Mouse (Mus musculus): ENCODE measurements around the gene Hsd11b1. TPM values are rescaled to one million over a fixed set of nuclear protein-coding genes. Genes with fewer than 3 reads are reported as not detected.

Hsd11b1 gene
- polyA plus RNA-seq, 1 experiment from 2014 or later, result 0.22 TPM

DNA sequence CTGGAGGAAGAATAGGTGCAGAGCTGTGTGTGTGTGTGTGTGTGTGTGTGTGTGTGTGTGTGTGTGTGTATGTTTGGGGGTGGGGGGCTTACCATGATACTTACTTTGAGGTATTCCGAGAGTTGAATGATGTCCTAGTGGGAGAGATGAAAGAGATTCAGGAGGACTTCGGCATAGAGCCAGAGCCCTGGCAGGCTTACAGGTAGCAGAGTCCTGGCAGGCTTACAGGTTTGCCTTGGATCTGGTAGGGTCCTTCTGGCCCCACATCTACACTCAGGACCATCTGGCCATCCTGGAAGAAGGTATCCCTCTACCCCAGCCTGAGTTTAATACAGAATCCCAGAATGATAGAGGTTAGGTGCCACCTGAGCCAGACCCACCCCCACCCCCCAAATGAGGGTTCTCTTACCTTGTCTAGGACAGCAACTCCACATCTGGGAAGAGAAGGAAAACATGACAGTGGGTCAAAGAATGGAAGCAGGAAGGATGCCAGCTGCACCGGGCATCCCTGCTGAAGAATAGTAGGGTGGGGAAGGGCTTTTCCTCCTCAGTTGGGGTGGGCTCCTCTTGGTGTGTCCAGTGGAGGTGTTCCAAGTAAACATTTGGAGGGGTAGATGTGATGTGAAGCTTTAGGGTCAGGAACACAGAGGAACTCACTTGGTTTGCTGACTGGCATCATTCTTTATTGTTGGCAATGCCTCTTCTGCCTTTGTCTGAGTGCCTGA lies 69.3 kb downstream of the Hsd11b1 start:
- Histone ChIP-seq H3K27me3 (ENCODE audit: control insufficient read depth, insufficient read depth, low read length) (no peaks in the 10 kb centered on the region), H3K4me3 (replicated peaks; ENCODE audit: low read depth, low read length) (no peak overlapping the region), H3K36me3 (ENCODE audit: control insufficient read depth, insufficient read depth, low read length) (no peaks in the 10 kb centered on the region), H3K9me3 (ENCODE audit: control insufficient read depth, low read length) (no peaks in the 10 kb centered on the region), H3K4me1 (ENCODE audit: control insufficient read depth, insufficient read depth, low read length) (peaks cover 2% of the 10 kb centered on the region; the same call in 1 of the 2 replicates), H3K27ac (replicated peaks; ENCODE audit: low read depth, low read length) (no peak overlapping the region), H3K4me2 (ENCODE audit: low read length) (no peak overlapping the region), H3K9ac (replicated peaks; ENCODE audit: low read length) (no peak overlapping the region)
- DNase-seq (no peak), ATAC-seq (ENCODE audit: low FRiP score, low TSS enrichment) (no peak)
- WGBS, result 78% methylated on average over 3 of the region's 3 CpGs

DNA sequence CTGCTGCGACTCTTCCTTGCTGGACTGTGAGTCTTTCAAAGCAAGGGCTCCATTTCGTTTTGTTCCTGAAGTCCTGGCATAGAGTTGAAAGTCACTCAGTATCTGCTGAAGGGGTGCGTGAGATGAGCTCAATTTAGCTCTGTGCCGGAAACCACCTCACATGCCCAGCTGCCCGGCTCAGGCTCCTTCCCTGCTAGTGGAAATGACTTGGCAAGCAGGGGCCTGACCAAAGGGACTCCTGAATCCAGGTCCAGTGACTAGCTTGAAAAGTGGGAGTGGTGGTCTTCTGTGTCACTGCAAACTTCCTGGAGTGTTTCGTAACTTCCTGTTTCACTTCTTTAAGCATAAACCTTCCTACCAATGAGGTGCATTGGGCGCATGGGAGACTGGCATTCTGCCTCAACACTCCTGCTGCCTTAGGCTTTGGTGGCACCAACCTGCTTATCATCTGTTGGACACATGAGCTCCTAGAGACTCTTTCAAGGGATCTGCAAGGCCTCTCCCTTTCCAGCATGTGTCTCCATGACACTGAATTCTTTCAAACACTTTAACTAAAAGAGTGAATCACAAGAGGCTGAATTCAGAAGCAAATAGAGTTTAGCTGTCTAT lies 72.1 kb downstream of the Hsd11b1 start:
- peaks cover 10% of the 10 kb centered on the region; the same call in 1 of the 2 replicates for H3K4me1 ChIP-seq (ENCODE audit: control insufficient read depth, insufficient read depth, low read length)
- no peak overlapping the region for H3K27ac ChIP-seq (replicated peaks; ENCODE audit: low read depth, low read length)
- no peak overlapping the region for H3K4me2 ChIP-seq (ENCODE audit: low read length)
- H3K9ac ChIP-seq (replicated peaks; ENCODE audit: low read length), result no peak overlapping the region
- no peak overlapping the region for H3K4me3 ChIP-seq (replicated peaks; ENCODE audit: low read depth, low read length)
- H3K9me3 ChIP-seq (ENCODE audit: control insufficient read depth, low read length), result no peaks in the 10 kb centered on the region
- WGBS, result 88% methylated on average over 7 of the region's 7 CpGs
- H3K27me3 ChIP-seq (ENCODE audit: control insufficient read depth, insufficient read depth, low read length), result no peaks in the 10 kb centered on the region
- DNase-seq (no peak), ATAC-seq (ENCODE audit: low FRiP score, low TSS enrichment) (no peak)
- no peaks in the 10 kb centered on the region for H3K36me3 ChIP-seq (ENCODE audit: control insufficient read depth, insufficient read depth, low read length)

DNA sequence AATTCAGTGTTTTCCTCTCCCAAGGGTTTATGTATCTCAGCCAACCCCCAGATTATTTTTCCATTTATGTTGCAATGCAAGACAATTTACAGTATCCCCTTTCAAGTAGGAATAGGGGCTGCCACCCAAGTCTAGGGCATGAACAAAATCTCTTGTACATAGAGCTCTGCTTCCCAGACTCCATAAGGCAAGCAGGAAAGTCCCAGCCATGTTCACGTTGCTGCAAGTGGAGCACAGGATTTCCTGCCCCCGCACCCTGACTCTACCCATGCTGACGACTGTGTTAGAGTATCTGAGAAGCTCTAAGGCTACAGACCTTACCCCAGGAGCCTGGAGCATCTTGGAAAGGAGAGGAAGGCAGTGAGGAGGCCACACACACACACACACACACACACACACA lies 74.1 kb downstream of the Hsd11b1 start:
- Histone ChIP-seq H3K9ac (replicated peaks; ENCODE audit: low read length) (no peak overlapping the region), H3K4me1 (ENCODE audit: control insufficient read depth, insufficient read depth, low read length) (peaks cover 10% of the 10 kb centered on the region; the same call in 1 of the 2 replicates), H3K4me2 (ENCODE audit: low read length) (no peak overlapping the region), H3K27ac (replicated peaks; ENCODE audit: low read depth, low read length) (0 out of 2 replicates have a peak overlapping the region, but pooled peaks have one; percentile 13), H3K36me3 (ENCODE audit: control insufficient read depth, insufficient read depth, low read length) (no peaks in the 10 kb centered on the region), H3K4me3 (replicated peaks; ENCODE audit: low read depth, low read length) (no peak overlapping the region), H3K27me3 (ENCODE audit: control insufficient read depth, insufficient read depth, low read length) (no peaks in the 10 kb centered on the region), H3K9me3 (ENCODE audit: control insufficient read depth, low read length) (no peaks in the 10 kb centered on the region)
- 67% methylated on average over 3 of the region's 3 CpGs for WGBS
- DNase-seq, result no peak
- ATAC-seq (ENCODE audit: low FRiP score, low TSS enrichment), result no peak

DNA sequence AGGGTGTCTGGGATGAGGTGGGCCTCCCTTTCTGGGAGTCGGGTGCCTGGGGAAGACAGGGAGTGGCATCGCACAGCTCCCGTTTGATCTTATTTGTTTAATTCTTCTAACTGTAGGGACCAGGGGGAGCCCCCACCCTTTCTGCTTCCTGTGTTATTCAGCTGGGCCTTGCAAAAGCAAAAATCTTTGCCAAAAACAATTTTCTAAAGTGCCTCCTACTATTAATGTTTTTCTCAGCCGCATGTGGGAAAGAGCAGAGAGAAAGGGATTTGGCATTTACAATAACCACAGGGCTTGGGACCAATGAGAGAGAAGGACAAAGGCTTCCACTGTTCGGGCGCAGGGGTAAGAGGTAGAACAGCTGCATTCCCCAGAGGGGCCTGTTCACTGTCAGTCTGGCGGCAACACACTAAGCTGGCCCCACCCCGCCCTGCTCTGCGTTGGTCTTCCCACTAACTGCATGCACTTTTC lies 74.7 kb downstream of the Hsd11b1 start:
- no peak overlapping the region for H3K4me2 ChIP-seq (ENCODE audit: low read length)
- H3K36me3 ChIP-seq (ENCODE audit: control insufficient read depth, insufficient read depth, low read length), result no peaks in the 10 kb centered on the region
- H3K9ac ChIP-seq (replicated peaks; ENCODE audit: low read length), result no peak overlapping the region
- 27% methylated on average over 9 of the region's 9 CpGs for WGBS
- H3K4me1 ChIP-seq (ENCODE audit: control insufficient read depth, insufficient read depth, low read length), result peaks cover 10% of the 10 kb centered on the region; the same call in 1 of the 2 replicates
- no peaks in the 10 kb centered on the region for H3K9me3 ChIP-seq (ENCODE audit: control insufficient read depth, low read length)
- H3K27me3 ChIP-seq (ENCODE audit: control insufficient read depth, insufficient read depth, low read length), result no peaks in the 10 kb centered on the region
- ATAC-seq (ENCODE audit: low FRiP score, low TSS enrichment) (peak; percentile 77; the same call in 1 of the 2 replicates), DNase-seq (peak; percentile 74)
- 0 out of 2 replicates have a peak overlapping the region, but pooled peaks have one; percentile 37 for H3K27ac ChIP-seq (replicated peaks; ENCODE audit: low read depth, low read length)
- H3K4me3 ChIP-seq (replicated peaks; ENCODE audit: low read depth, low read length), result no peak overlapping the region

DNA sequence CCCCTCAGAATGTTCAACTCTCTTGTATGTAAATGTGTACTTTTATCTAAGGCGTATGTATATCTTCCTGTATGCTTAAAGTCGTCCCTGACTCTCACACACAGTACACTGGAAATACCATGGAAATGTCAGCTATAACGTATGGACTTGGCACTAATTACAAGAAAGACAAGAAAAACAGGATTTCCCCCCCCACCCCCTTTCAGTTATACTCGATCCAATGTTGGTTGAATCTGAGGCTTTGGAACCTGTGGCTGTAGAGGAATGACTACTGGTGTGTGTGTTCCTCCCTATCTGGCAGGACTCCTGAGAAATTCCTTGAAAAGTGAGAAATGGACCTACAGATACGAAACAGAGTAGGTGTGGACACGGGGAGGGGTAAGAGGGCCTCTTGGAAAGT lies 75.6 kb downstream of the Hsd11b1 start:
- 91% methylated on average over 6 of the region's 6 CpGs for WGBS
- Histone ChIP-seq H3K9me3 (ENCODE audit: control insufficient read depth, low read length) (no peaks in the 10 kb centered on the region), H3K27me3 (ENCODE audit: control insufficient read depth, insufficient read depth, low read length) (no peaks in the 10 kb centered on the region), H3K27ac (replicated peaks; ENCODE audit: low read depth, low read length) (no peak overlapping the region), H3K9ac (replicated peaks; ENCODE audit: low read length) (no peak overlapping the region), H3K4me2 (ENCODE audit: low read length) (no peak overlapping the region), H3K36me3 (ENCODE audit: control insufficient read depth, insufficient read depth, low read length) (no peaks in the 10 kb centered on the region), H3K4me1 (ENCODE audit: control insufficient read depth, insufficient read depth, low read length) (peaks cover 10% of the 10 kb centered on the region; the same call in 1 of the 2 replicates), H3K4me3 (replicated peaks; ENCODE audit: low read depth, low read length) (no peak overlapping the region)
- no peak for DNase-seq
- ATAC-seq (ENCODE audit: low FRiP score, low TSS enrichment), result no peak

DNA sequence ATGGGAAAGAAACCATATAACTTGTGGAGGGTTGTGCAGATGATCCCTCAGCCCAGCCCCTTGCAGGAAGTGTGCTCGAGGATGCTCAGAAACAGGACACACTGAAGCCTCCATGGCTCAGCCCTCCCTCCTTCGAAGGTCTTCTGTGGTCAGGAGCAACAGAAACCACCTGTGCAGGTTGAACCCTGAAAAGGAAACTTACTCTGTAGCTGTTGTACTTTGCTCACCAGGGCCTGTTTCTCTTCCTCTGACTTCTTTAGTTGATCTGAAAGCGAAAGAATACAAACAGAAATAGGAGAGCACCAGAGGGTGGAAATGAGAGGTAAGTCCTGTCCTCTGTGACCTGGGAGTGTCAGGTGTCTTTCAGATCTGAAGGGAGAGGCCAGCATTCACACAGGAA lies 82.8 kb downstream of the Hsd11b1 start:
- H3K27ac ChIP-seq (replicated peaks; ENCODE audit: low read depth, low read length), result no peak overlapping the region
- H3K4me1 ChIP-seq (ENCODE audit: control insufficient read depth, insufficient read depth, low read length), result no peaks in the 10 kb centered on the region
- H3K4me3 ChIP-seq (replicated peaks; ENCODE audit: low read depth, low read length), result no peak overlapping the region
- H3K4me2 ChIP-seq (ENCODE audit: low read length), result no peak overlapping the region
- DNase-seq (no peak), ATAC-seq (ENCODE audit: low FRiP score, low TSS enrichment) (no peak)
- H3K9me3 ChIP-seq (ENCODE audit: control insufficient read depth, low read length), result no peaks in the 10 kb centered on the region
- no peaks in the 10 kb centered on the region for H3K27me3 ChIP-seq (ENCODE audit: control insufficient read depth, insufficient read depth, low read length)
- no peak overlapping the region for H3K9ac ChIP-seq (replicated peaks; ENCODE audit: low read length)
- WGBS, result 92% methylated on average over 3 of the region's 3 CpGs
- no peaks in the 10 kb centered on the region for H3K36me3 ChIP-seq (ENCODE audit: control insufficient read depth, insufficient read depth, low read length)

DNA sequence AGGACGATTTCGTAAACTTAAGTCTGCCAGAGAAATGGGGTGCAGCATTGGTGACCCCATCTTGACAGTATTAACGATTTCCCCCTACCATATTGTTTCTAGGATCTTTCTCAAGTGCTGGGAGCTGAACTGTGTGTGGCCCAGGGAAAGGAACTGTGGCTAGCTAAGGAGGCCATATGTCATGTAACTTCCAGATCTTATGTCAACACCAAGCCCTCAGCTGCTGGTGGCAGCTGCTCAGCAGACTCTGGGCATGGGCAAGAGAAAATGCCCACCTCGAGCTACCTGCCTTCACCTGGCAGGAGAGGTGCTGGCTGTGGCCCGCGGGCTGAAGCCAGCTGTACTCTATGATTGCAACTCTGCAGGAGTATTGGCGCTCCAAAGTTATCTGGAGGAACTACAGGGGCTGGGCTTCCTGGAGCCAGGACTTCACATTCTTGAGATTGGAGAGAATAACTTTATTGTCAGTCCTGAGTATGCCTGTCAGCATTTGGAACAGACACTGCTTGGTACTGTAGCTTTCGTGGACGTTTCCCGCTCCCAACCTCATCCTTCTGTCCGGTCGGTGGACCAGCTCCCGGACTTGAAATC lies 89.6 kb downstream of the Hsd11b1 start:
- ATAC-seq (ENCODE audit: low FRiP score, low TSS enrichment), result no peak
- H3K27ac ChIP-seq (replicated peaks; ENCODE audit: low read depth, low read length), result no peak overlapping the region
- peak overlapping the region; percentile 54 for H3K4me3 ChIP-seq (replicated peaks; ENCODE audit: low read depth, low read length)
- DNase-seq, result no peak
- H3K9me3 ChIP-seq (ENCODE audit: control insufficient read depth, low read length), result no peaks in the 10 kb centered on the region
- H3K4me1 ChIP-seq (ENCODE audit: control insufficient read depth, insufficient read depth, low read length), result peaks cover 28% of the 10 kb centered on the region
- no peaks in the 10 kb centered on the region for H3K36me3 ChIP-seq (ENCODE audit: control insufficient read depth, insufficient read depth, low read length)
- peak overlapping the region; percentile 82 for H3K4me2 ChIP-seq (ENCODE audit: low read length)
- no peaks in the 10 kb centered on the region for H3K27me3 ChIP-seq (ENCODE audit: control insufficient read depth, insufficient read depth, low read length)
- WGBS, result 93% methylated on average over 13 of the region's 13 CpGs
- H3K9ac ChIP-seq (replicated peaks; ENCODE audit: low read length), result peak overlapping the region; percentile 66

DNA sequence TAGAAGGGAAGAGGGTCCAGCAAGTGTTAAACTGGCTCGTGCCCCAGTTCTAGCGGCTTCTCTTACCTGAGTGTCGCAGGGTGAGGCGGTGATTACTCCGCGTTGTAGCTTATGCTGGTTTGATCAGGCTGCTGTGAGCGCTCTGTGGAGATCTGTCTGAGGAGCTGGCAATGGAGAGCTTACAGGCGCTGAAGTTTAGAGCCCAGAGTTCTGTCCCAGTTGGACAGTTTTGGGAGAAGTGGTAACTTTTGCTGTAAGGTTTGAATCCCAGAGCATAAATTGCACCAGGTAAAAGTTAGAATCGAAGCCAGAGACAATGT lies 90.1 kb downstream of the Hsd11b1 start:
- Histone ChIP-seq H3K4me2 (ENCODE audit: low read length) (peak overlapping the region; percentile 82), H3K9ac (replicated peaks; ENCODE audit: low read length) (peak overlapping the region; percentile 66), H3K9me3 (ENCODE audit: control insufficient read depth, low read length) (no peaks in the 10 kb centered on the region), H3K27me3 (ENCODE audit: control insufficient read depth, insufficient read depth, low read length) (no peaks in the 10 kb centered on the region), H3K4me3 (replicated peaks; ENCODE audit: low read depth, low read length) (peak overlapping the region; percentile 54), H3K36me3 (ENCODE audit: control insufficient read depth, insufficient read depth, low read length) (no peaks in the 10 kb centered on the region), H3K4me1 (ENCODE audit: control insufficient read depth, insufficient read depth, low read length) (peaks cover 28% of the 10 kb centered on the region), H3K27ac (replicated peaks; ENCODE audit: low read depth, low read length) (peak overlapping the region; percentile 85)
- ATAC-seq (ENCODE audit: low FRiP score, low TSS enrichment), result no peak
- no peak for DNase-seq
- 22% methylated on average over 9 of the region's 9 CpGs for WGBS

Data from midbrain, embryonic 14.5 days (tissue).